Mouse (Mus musculus) G1E (cell line): ENCODE data around the gene Man1b1. TPM values are rescaled to one million over a fixed set of nuclear protein-coding genes. Genes with fewer than 3 reads are reported as not detected.

Experiments
- ATAC-seq: 2 replicates; pipeline ENCODE4 v1.8.0; 2016; ENCODE audit warnings: mild to moderate bottlenecking; ENCODE audit not compliant: insufficient number of reproducible peaks, poor library complexity, low FRiP score, severe bottlenecking; ENCODE audit errors: extremely low read depth
- DNase-seq: peaks from one replicate; pipeline ENCODE4 v3.0.0; 2012; ENCODE audit warnings: low spot score
- H3K27me3 ChIP-seq: 2 replicates; pipeline ENCODE4 v1.6.1; 2012; ENCODE audit warnings: mild to moderate bottlenecking, low read length, inconsistent platforms; ENCODE audit not compliant: insufficient read depth
- H3K36me3 ChIP-seq: replicated peaks from 2 replicates; pipeline ENCODE3; 2012; ENCODE audit warnings: mild to moderate bottlenecking, inconsistent platforms
- H3K4me1 ChIP-seq: 2 replicates; pipeline ENCODE4 v1.6.1; 2012; ENCODE audit warnings: low read depth, low read length, inconsistent platforms, mixed read lengths; ENCODE audit not compliant: insufficient read depth
- H3K4me3 ChIP-seq: 2 replicates; pipeline ENCODE4 v1.5.1; 2012; ENCODE audit warnings: low read depth, mild to moderate bottlenecking, inconsistent platforms, low read length, moderate library complexity, mixed read lengths
- H3K9me3 ChIP-seq: replicated peaks from 2 replicates; pipeline ENCODE4 v1.6.1; 2012; ENCODE audit warnings: inconsistent platforms
- CTCF ChIP-seq: IDR thresholded peaks from 2 replicates; pipeline ENCODE4 v1.5.1; 2012; ENCODE audit warnings: low read depth, low read length, inconsistent platforms, mixed read lengths
- GATA1 ChIP-seq: IDR thresholded peaks from 2 replicates; pipeline ENCODE4 v1.6.1; 2012; ENCODE audit warnings: borderline replicate concordance, low read length, inconsistent platforms, mixed read lengths
- GATA2 ChIP-seq: IDR thresholded peaks from 2 replicates; pipeline ENCODE4 v1.6.1; 2012; ENCODE audit warnings: low read depth, low read length, inconsistent platforms, borderline replicate concordance
- POLR2AphosphoS5 ChIP-seq: IDR thresholded peaks from 2 replicates; pipeline ENCODE4 v1.6.1; 2012; ENCODE audit warnings: low read depth, low read length, inconsistent platforms; ENCODE audit not compliant: insufficient replicate concordance
- TAL1 ChIP-seq: conservative IDR thresholded peaks from 2 replicates; pipeline ENCODE4 v1.6.1; 2012; ENCODE audit warnings: low read depth, low read length, inconsistent platforms, mixed read lengths
- polyA plus RNA-seq: library from polyadenylated mRNA; stranded (reverse); fragments of >175 nt; gene quantifications from 2 replicates; pipeline ENCODE4 v1.2.3, GENCODE M21; 2012
- total RNA-seq, 2 experiments: library from RNA; stranded (forward) in 1 of 2; stranded (reverse) in 1 of 2; fragments of 200-1000 nt in 1 of 2; fragments of >200 nt in 1 of 2; fragmentation: Nextera tagmentation in 1 of 2; gene quantifications; 2 replicates each; pipeline ENCODE4 v1.2.3; 2014 to 2017

Gene Man1b1
- total and polyA plus RNA-seq, 3 experiments, result 18.0 to 45.3 (median 38.3) TPM

DNA sequence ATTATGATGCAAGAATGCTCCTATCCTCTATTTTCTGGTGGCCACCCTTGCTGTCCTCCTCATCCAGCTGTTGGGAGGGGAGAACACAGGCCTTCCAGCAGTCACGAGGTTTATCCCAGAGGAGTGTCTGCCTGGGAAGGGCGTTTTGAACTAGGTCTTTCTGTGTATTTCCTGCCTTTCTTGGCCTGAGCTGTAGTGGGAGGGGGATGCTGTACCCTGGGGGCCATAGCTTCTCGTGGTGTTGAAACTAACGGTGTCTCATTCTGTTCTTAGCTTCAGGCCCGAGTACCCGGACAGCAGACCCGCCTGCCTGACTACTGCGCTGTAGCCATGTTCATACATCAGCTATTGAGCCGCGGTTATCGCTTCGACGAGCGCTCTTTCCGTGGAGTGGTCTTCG lies 68.2 kb downstream of the Man1b1 start:
- TF ChIP-seq CTCF, result no peak
- TF ChIP-seq POLR2AphosphoS5, result no peak
- TF ChIP-seq GATA2, result no peak
- TF ChIP-seq TAL1, result no peak
- no peak for TF ChIP-seq GATA1
- no peak overlapping the region for H3K4me3 ChIP-seq
- ATAC-seq (no peak), DNase-seq (no peak)
- H3K27me3 ChIP-seq, result peaks cover 74% of the 10 kb centered on the region
- H3K9me3 ChIP-seq, result no peaks in the 10 kb centered on the region
- no peaks in the 10 kb centered on the region for H3K36me3 ChIP-seq
- peaks cover 6% of the 10 kb centered on the region for H3K4me1 ChIP-seq

DNA sequence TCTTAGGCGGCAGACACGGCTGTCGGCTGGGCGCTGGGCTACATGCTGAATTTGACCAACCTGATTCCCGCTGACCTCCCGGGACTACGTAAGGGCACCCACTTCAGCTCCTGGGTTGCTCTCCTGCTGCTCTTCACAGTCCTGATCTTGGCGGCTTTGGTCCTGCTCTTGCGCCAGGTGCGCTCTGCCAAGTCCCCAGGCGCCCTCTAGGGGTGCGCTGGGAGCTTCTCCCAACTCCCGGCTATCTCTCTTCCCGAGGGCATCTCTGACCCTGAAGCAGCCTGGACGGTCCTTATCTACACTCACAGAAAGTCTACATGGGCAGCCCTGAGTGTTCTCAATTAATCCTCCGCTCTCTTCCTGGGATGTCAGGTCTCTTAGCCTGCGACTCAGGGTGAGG lies 68.6 kb downstream of the Man1b1 start:
- TF ChIP-seq GATA2, result no peak
- TF ChIP-seq TAL1, result no peak
- no peak for TF ChIP-seq GATA1
- TF ChIP-seq CTCF, result no peak
- TF ChIP-seq POLR2AphosphoS5, result no peak
- Histone ChIP-seq H3K36me3 (no peaks in the 10 kb centered on the region), H3K4me1 (peaks cover 6% of the 10 kb centered on the region), H3K4me3 (no peak overlapping the region), H3K27me3 (peaks cover 74% of the 10 kb centered on the region), H3K9me3 (no peaks in the 10 kb centered on the region)
- ATAC-seq, result no peak
- no peak for DNase-seq

Other genes with a start within 250 kb of the Man1b1 start
Only the 20 nearest of the 37 such genes appear.
- 367 and 427 TPM in 2 replicates for gene Tubb4b, start 107.6 kb upstream of the Man1b1 start, total RNA-seq (2014; fragmentation: Nextera tagmentation)
- gene Tubb4b, start 107.6 kb upstream of the Man1b1 start, total RNA-seq (2017), result 799 and 1,022 TPM in 2 replicates
- 414 and 639 TPM in 2 replicates for gene Tubb4b, start 107.6 kb upstream of the Man1b1 start, polyA plus RNA-seq
- 0.63 TPM in 1 of 2 replicates, not detected in the other for gene Slc34a3, start 98.0 kb upstream of the Man1b1 start, total RNA-seq (2014; fragmentation: Nextera tagmentation)
- not detected in 2 replicates for gene Slc34a3, start 98.0 kb upstream of the Man1b1 start, total RNA-seq (2017)
- 0.91 and 0.95 TPM in 2 replicates for gene Slc34a3, start 98.0 kb upstream of the Man1b1 start, polyA plus RNA-seq
- gene Rnf224, start 95.6 kb upstream of the Man1b1 start, total RNA-seq (2014; fragmentation: Nextera tagmentation), result not detected in 2 replicates
- 0.35 and 0.66 TPM in 2 replicates for gene Rnf224, start 95.6 kb upstream of the Man1b1 start, total RNA-seq (2017)
- 0.09 and 0.13 TPM in 2 replicates for gene Rnf224, start 95.6 kb upstream of the Man1b1 start, polyA plus RNA-seq
- gene Rnf208, start 90.1 kb upstream of the Man1b1 start, total RNA-seq (2014; fragmentation: Nextera tagmentation), result 14.7 and 18.4 TPM in 2 replicates
- 0.22 and 0.41 TPM in 2 replicates for gene Rnf208, start 90.1 kb upstream of the Man1b1 start, total RNA-seq (2017)
- gene Rnf208, start 90.1 kb upstream of the Man1b1 start, polyA plus RNA-seq, result 54.7 and 72.0 TPM in 2 replicates
- gene Cysrt1, start 89.9 kb upstream of the Man1b1 start, total RNA-seq (2014; fragmentation: Nextera tagmentation), result not detected in 2 replicates
- not detected in 2 replicates for gene Cysrt1, start 89.9 kb upstream of the Man1b1 start, total RNA-seq (2017)
- not detected in 2 replicates for gene Cysrt1, start 89.9 kb upstream of the Man1b1 start, polyA plus RNA-seq
- gene AL732309.1, start 85.5 kb upstream of the Man1b1 start, total RNA-seq (2014; fragmentation: Nextera tagmentation), result 5.6 and 6.3 TPM in 2 replicates
- gene AL732309.1, start 85.5 kb upstream of the Man1b1 start, total RNA-seq (2017), result 2.6 and 4.2 TPM in 2 replicates
- gene AL732309.1, start 85.5 kb upstream of the Man1b1 start, polyA plus RNA-seq, result 1.4 TPM in 1 of 2 replicates, not detected in the other
- gene Tmem203, start 76.9 kb upstream of the Man1b1 start, total RNA-seq (2014; fragmentation: Nextera tagmentation), result 13.7 and 14.6 TPM in 2 replicates
- 15.5 and 17.1 TPM in 2 replicates for gene Tmem203, start 76.9 kb upstream of the Man1b1 start, total RNA-seq (2017)
- 7.8 and 10.0 TPM in 2 replicates for gene Tmem203, start 76.9 kb upstream of the Man1b1 start, polyA plus RNA-seq
- gene Tprn, start 69.7 kb upstream of the Man1b1 start, total RNA-seq (2014; fragmentation: Nextera tagmentation), result 13.6 and 22.0 TPM in 2 replicates
- gene Tprn, start 69.7 kb upstream of the Man1b1 start, total RNA-seq (2017), result 8.1 and 10.0 TPM in 2 replicates
- 51.5 and 52.8 TPM in 2 replicates for gene Tprn, start 69.7 kb upstream of the Man1b1 start, polyA plus RNA-seq
- 35.9 and 47.0 TPM in 2 replicates for gene Ssna1, start 59.9 kb upstream of the Man1b1 start, total RNA-seq (2014; fragmentation: Nextera tagmentation)
- gene Ssna1, start 59.9 kb upstream of the Man1b1 start, total RNA-seq (2017), result 100 and 107 TPM in 2 replicates
- gene Ssna1, start 59.9 kb upstream of the Man1b1 start, polyA plus RNA-seq, result 237 and 259 TPM in 2 replicates
- gene Anapc2, start 59.9 kb upstream of the Man1b1 start, total RNA-seq (2014; fragmentation: Nextera tagmentation), result 39.5 and 50.3 TPM in 2 replicates
- 19.7 and 24.4 TPM in 2 replicates for gene Anapc2, start 59.9 kb upstream of the Man1b1 start, total RNA-seq (2017)
- 23.0 and 25.3 TPM in 2 replicates for gene Anapc2, start 59.9 kb upstream of the Man1b1 start, polyA plus RNA-seq
- gene Tmem210, start 44.2 kb upstream of the Man1b1 start, total RNA-seq (2014; fragmentation: Nextera tagmentation), result not detected in 2 replicates
- gene Tmem210, start 44.2 kb upstream of the Man1b1 start, total RNA-seq (2017), result not detected in 2 replicates
- gene Tmem210, start 44.2 kb upstream of the Man1b1 start, polyA plus RNA-seq, result not detected in 2 replicates
- not detected in 2 replicates for gene Lrrc26, start 42.4 kb upstream of the Man1b1 start, total RNA-seq (2014; fragmentation: Nextera tagmentation)
- gene Lrrc26, start 42.4 kb upstream of the Man1b1 start, total RNA-seq (2017), result not detected in 2 replicates
- not detected in 2 replicates for gene Lrrc26, start 42.4 kb upstream of the Man1b1 start, polyA plus RNA-seq
- 1.7 TPM in 1 of 2 replicates, not detected in the other for gene Grin1, start 13.2 kb upstream of the Man1b1 start, total RNA-seq (2014; fragmentation: Nextera tagmentation)
- gene Grin1, start 13.2 kb upstream of the Man1b1 start, total RNA-seq (2017), result 0.17 and 0.33 TPM in 2 replicates
- 0.68 and 0.73 TPM in 2 replicates for gene Grin1, start 13.2 kb upstream of the Man1b1 start, polyA plus RNA-seq
- gene Dpp7, start 24.0 kb downstream of the Man1b1 start, total RNA-seq (2014; fragmentation: Nextera tagmentation), result 5.5 and 8.6 TPM in 2 replicates
- gene Dpp7, start 24.0 kb downstream of the Man1b1 start, total RNA-seq (2017), result 71.4 and 95.5 TPM in 2 replicates
- 4.5 and 7.7 TPM in 2 replicates for gene Dpp7, start 24.0 kb downstream of the Man1b1 start, polyA plus RNA-seq
- 51.2 and 53.9 TPM in 2 replicates for gene Uap1l1, start 33.3 kb downstream of the Man1b1 start, total RNA-seq (2014; fragmentation: Nextera tagmentation)
- 56.4 and 118 TPM in 2 replicates for gene Uap1l1, start 33.3 kb downstream of the Man1b1 start, total RNA-seq (2017)
- 21.0 and 22.8 TPM in 2 replicates for gene Uap1l1, start 33.3 kb downstream of the Man1b1 start, polyA plus RNA-seq
- gene Sapcd2, start 40.0 kb downstream of the Man1b1 start, total RNA-seq (2014; fragmentation: Nextera tagmentation), result 9.9 and 14.4 TPM in 2 replicates
- 20.6 and 28.1 TPM in 2 replicates for gene Sapcd2, start 40.0 kb downstream of the Man1b1 start, total RNA-seq (2017)
- gene Sapcd2, start 40.0 kb downstream of the Man1b1 start, polyA plus RNA-seq, result 108 and 129 TPM in 2 replicates
- gene Entpd2, start 63.5 kb downstream of the Man1b1 start, total RNA-seq (2014; fragmentation: Nextera tagmentation), result not detected in 2 replicates
- not detected in 2 replicates for gene Entpd2, start 63.5 kb downstream of the Man1b1 start, total RNA-seq (2017)
- 0.03 TPM in 1 of 2 replicates, not detected in the other for gene Entpd2, start 63.5 kb downstream of the Man1b1 start, polyA plus RNA-seq
- gene Npdc1, start 67.0 kb downstream of the Man1b1 start, total RNA-seq (2014; fragmentation: Nextera tagmentation), result not detected in 2 replicates
- 0.22 and 0.64 TPM in 2 replicates for gene Npdc1, start 67.0 kb downstream of the Man1b1 start, total RNA-seq (2017)
- gene Npdc1, start 67.0 kb downstream of the Man1b1 start, polyA plus RNA-seq, result not detected in 2 replicates
- not detected in 2 replicates for gene Fut7, start 90.9 kb downstream of the Man1b1 start, total RNA-seq (2014; fragmentation: Nextera tagmentation)
- 0.22 TPM in 1 of 2 replicates, not detected in the other for gene Fut7, start 90.9 kb downstream of the Man1b1 start, total RNA-seq (2017)
- not detected in 2 replicates for gene Fut7, start 90.9 kb downstream of the Man1b1 start, polyA plus RNA-seq
- gene Abca2, start 96.4 kb downstream of the Man1b1 start, total RNA-seq (2014; fragmentation: Nextera tagmentation), result 9.8 and 18.6 TPM in 2 replicates
- gene Abca2, start 96.4 kb downstream of the Man1b1 start, total RNA-seq (2017), result 2.8 and 5.3 TPM in 2 replicates
- gene Abca2, start 96.4 kb downstream of the Man1b1 start, polyA plus RNA-seq, result 5.9 and 6.0 TPM in 2 replicates